Mouse (Mus musculus) layer of hippocampus, adult 2 months (tissue): ENCODE data around the gene Mertk. TPM values are rescaled to one million over a fixed set of nuclear protein-coding genes. Genes with fewer than 3 reads are reported as not detected.
A peak's percentile ranks its signal among the peaks of the same experiment; 100 is the strongest.

Source experiments
- DNase-seq, 2 experiments: peaks; one replicate each; pipeline ENCODE4 v3.0.0; 2022; ENCODE audit warnings: low spot score in 2 of 2
- H3K27ac ChIP-seq: fragments of 200-600 bp; 2 replicates; pipeline ENCODE4 v1.8.1; 2022
- H3K4me3 ChIP-seq: fragments of 200-600 bp; 2 replicates; pipeline ENCODE4 v1.8.1; 2022; ENCODE audit warnings: mild to moderate bottlenecking
- CTCF ChIP-seq: fragments of 200-600 bp; conservative IDR thresholded peaks from 2 replicates; pipeline ENCODE4 v1.8.1; 2022; ENCODE audit warnings: antibody characterized with exemption, mild to moderate bottlenecking, moderate library complexity
- total RNA-seq, 2 experiments: library from RNA; stranded (reverse); gene quantifications; 2 replicates each; pipeline ENCODE4 v1.2.3; 2021

The Mertk gene
- total RNA-seq, 2 experiments from 2014 or later, result 36.0 to 38.5 TPM

DNA sequence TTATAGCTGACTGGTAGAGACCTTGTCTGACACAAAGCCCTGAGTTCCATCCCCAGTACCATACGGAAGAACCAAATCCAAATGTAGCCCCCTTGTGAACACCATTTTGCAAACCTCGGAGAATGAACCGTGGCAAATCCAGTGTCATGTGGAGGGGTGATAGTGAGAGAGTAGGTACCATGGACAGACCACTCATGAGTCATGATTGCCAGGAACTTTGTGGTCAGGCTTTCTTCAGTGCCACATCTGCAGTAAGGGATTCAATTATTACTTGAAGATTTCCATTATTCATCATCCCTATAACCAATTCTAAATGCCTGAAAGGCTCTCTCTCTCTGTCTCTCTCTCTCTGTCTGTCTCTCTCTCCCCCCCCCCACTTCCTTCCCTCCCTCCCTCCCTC, 89.0 kb downstream of the Mertk start:
- no peak overlapping the region for H3K4me3 ChIP-seq
- DNase-seq, result no peak
- no peak overlapping the region for H3K27ac ChIP-seq
- no peak for TF ChIP-seq CTCF

DNA sequence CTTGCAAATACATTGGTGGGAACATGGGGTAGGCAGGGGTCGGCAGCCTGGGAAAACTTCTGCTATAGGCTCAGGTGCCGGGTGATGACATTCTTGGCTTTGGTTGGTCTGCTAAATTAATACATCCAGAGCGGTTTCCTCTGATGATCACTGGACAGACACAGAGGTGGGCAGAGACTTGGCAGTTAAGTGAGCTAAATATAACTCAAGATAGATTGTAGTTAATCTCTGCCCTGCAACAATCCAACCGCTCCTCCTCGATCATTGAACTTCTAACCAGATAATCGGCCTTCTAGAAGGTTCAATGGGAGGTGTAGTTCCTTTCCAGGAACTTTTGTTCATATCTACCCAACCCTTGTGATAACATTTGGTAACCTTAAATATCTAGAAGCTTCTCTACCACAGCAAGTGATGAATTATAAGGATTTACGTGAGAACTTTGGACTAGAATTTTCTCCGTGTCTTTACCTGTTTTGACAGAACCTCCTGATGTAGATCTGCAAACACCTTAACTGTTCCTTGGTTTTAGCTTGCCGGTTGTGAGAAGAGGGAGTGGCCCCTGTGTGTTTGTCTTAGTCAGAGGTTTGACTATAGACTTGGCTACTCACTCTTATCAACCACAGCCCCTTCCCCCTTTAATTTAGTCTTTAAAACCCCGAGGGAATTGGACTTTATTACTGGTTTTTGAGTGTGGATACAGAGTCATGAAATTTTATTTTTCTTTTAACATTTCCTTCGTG, 92.3 kb downstream of the Mertk start:
- no peak for TF ChIP-seq CTCF
- H3K27ac ChIP-seq, result no peak overlapping the region
- DNase-seq, result no peak
- no peak overlapping the region for H3K4me3 ChIP-seq

- no peak for TF ChIP-seq CTCF
- Histone ChIP-seq H3K27ac (no peak overlapping the region), H3K4me3 (no peak overlapping the region)
- no peak for DNase-seq
Observed at GRCm38 (mm10) chr2:128793958-128794357, 95.2 kb downstream of the Mertk start.

- no peak overlapping the region for H3K4me3 ChIP-seq
- no peak for DNase-seq
- peak overlapping the region; percentile 21; the same call in 1 of the 2 replicates for H3K27ac ChIP-seq
- no peak for TF ChIP-seq CTCF
Observed at GRCm38 (mm10) chr2:128796463-128796862, 97.7 kb downstream of the Mertk start.

- H3K27ac ChIP-seq, result no peak overlapping the region
- no peak for TF ChIP-seq CTCF
- no peak overlapping the region for H3K4me3 ChIP-seq
- DNase-seq, result no peak
Observed at GRCm38 (mm10) chr2:128803441-128803840, 104.7 kb downstream of the Mertk start.

DNA sequence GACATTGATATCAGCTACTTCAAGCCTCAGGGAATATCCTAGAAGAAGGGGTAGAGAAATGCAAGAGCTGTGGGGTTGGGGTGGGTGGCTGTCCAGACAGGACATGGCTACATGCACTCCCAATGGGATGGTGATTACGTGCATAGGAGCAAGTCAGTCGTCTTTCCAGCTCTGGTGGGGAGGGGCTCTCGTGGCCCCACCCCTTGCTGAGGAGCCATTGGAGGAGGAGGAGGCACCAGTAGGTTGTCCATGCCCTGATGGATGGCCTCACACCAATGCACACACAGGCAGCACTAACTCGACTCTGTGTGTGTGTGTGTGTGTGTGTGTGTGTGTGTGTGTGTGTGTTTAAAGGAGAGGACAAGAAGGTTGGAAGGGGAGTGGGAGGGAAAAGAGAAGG, 106.6 kb downstream of the Mertk start:
- TF ChIP-seq CTCF, result no peak
- H3K27ac ChIP-seq, result no peak overlapping the region
- no peak overlapping the region for H3K4me3 ChIP-seq
- no peak for DNase-seq

GRCm38 (mm10) chr2:128806561-128806960, 107.8 kb downstream of the Mertk start:
- Histone ChIP-seq H3K27ac (peak overlapping the region; percentile 64; the same call in 1 of the 2 replicates), H3K4me3 (no peak overlapping the region)
- DNase-seq, result no peak
- no peak for TF ChIP-seq CTCF

DNA sequence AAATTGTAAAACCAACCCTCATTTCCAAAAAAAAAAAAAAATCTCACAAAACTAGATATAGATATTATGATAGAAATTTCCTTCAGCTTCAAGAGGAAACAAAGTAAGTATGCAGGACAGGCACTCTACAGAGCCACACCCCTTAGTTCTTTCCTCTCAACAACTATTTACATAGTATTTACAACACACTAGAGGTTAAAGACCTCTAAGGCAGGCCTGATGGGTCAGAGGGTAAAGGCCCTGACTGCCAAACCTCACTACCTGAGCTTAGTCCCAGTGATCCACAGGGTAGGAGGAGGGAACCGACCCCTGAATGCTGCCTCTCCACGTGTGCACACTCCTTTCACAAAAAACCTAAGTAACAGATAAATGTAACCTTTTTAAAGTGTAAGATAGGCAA, 114.0 kb downstream of the Mertk start:
- Histone ChIP-seq H3K27ac (no peak overlapping the region), H3K4me3 (no peak overlapping the region)
- no peak for DNase-seq
- no peak for TF ChIP-seq CTCF

GRCm38 (mm10) chr2:128816311-128816710, 117.6 kb downstream of the Mertk start:
- Histone ChIP-seq H3K4me3 (no peak overlapping the region), H3K27ac (no peak overlapping the region)
- DNase-seq, result no peak
- TF ChIP-seq CTCF, result no peak

DNA sequence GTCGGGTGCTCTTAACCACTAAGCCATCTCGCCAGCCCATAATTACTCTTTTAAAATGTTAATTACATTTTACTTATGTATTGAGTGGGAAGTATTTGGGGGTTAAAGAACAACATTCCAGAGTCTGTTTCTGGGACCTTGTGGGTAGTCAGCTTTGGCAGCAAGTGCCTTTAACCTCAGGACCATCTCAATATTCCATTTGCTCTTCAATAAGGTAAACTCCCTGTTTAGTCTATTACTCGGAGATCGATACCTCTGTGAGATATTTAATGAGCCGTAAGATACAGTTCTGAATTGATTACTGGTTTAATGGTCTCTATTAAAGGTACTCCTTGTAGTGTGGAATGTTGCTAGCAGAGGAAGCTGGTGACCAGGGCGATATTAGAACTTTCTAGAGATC, 118.2 kb downstream of the Mertk start:
- peak overlapping the region; percentile 85 for H3K27ac ChIP-seq
- peak overlapping the region; percentile 93 for H3K4me3 ChIP-seq
- no peak for DNase-seq
- TF ChIP-seq CTCF, result no peak

DNA sequence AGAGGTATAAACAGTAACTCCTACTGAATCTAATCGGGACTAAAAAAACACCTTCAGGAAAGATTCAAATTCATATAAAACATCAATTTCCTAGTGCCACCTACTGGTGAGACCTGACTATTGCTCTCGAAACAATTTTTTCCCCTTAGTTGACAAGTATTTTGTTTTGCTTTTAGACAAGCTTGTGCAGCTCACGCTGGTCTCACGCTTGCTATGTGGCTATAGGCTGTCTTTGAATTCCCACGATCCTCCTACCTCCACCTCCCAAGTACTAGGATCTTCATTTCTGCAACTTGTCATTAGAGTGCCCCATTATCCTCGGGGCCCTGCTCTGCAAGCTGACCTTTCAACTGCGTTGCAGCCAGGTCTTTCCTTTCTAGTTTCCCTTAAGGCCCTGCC, 118.6 kb downstream of the Mertk start:
- H3K4me3 ChIP-seq, result peak overlapping the region; percentile 93
- H3K27ac ChIP-seq, result peak overlapping the region; percentile 85
- peak; percentile 96 for TF ChIP-seq CTCF
- DNase-seq, result peak; percentile 65 to 74

GRCm38 (mm10) chr2:128817786-128818681, 119.3 kb downstream of the Mertk start, which contains the start of gene Tmem87b:
Gene Tmem87b (plus strand): TSS chr2:128818118.
- peak; percentile 96 to 98 for DNase-seq
- TF ChIP-seq CTCF, result peak; percentile 1; the same call in 1 of the 2 replicates
- peak within 1 kb of the TSS; percentile 92 for H3K27ac ChIP-seq
- H3K4me3 ChIP-seq, result peak within 1 kb of the TSS; percentile 93

DNA sequence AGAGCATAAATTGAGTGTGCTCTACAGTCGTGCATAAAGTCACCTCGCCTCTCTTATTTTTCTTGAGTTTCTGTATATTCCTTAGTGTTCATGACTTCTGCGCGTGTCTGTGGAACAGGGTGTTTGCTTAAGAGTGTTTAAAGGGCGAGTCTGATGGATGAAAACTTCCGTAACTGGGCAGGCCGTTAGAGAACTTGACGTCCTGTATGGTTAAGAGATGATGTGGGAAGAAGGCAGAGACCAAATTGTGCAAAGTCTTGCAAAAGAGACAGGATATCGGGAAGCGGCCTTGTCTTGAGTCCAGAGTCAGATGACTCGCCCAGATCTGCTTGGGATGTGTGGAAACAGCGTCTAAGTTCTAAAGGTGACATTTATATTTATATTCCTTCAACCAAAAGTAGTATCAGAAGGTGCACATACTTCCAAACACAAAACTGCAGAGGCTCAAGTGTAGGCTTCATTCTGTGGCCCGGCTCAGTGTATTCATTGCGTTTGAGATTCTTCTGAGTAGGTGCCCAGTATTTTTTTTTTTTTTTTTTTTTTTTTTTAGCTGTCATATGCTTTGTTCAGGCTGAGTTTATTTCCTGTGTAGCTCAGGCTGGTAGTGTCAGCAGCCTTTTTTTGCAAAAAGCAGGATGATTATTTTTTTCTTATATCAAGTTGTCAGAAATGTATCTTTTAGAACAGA, 120.3 kb downstream of the Mertk start:
- H3K4me3 ChIP-seq, result peak overlapping the region; percentile 93
- no peak for TF ChIP-seq CTCF
- H3K27ac ChIP-seq, result peak overlapping the region; percentile 92
- DNase-seq, result no peak
